Mouse (Mus musculus) ES-Bruce4 (cell line): ENCODE measurements around the gene Cldn8. TPM values are rescaled to one million over a fixed set of nuclear protein-coding genes. Genes with fewer than 3 reads are reported as not detected.

Experiments
- H3K27ac ChIP-seq: 2 replicates; pipeline ENCODE4 v1.5.1; 2012; ENCODE audit warnings: low read length, inconsistent platforms; ENCODE audit not compliant: insufficient read depth
- H3K27me3 ChIP-seq: 2 replicates; pipeline ENCODE4 v1.6.1; 2012; ENCODE audit warnings: mild to moderate bottlenecking, low read length, inconsistent platforms; ENCODE audit not compliant: control insufficient read depth, poor library complexity, insufficient read depth, severe bottlenecking
- H3K36me3 ChIP-seq: 2 replicates; pipeline ENCODE4 v1.6.1; 2012; ENCODE audit warnings: inconsistent platforms, mild to moderate bottlenecking, low read length, moderate library complexity; ENCODE audit not compliant: control insufficient read depth, poor library complexity, insufficient read depth, severe bottlenecking
- H3K4me1 ChIP-seq: one replicate; pipeline ENCODE4 v1.8.1; 2011; ENCODE audit warnings: low read length; ENCODE audit not compliant: control insufficient read depth, insufficient read depth
- H3K4me3 ChIP-seq: 2 replicates; pipeline ENCODE4 v1.5.1; 2011; ENCODE audit warnings: low read depth, mild to moderate bottlenecking, low read length
- H3K9ac ChIP-seq: 2 replicates; pipeline ENCODE4 v1.6.1; 2012; ENCODE audit warnings: low read depth, mild to moderate bottlenecking, inconsistent platforms; ENCODE audit not compliant: poor library complexity, severe bottlenecking
- H3K9me3 ChIP-seq: replicated peaks from 2 replicates; pipeline ENCODE4 v1.6.1; 2012; ENCODE audit warnings: mild to moderate bottlenecking, low read length, inconsistent platforms; ENCODE audit not compliant: control insufficient read depth, poor library complexity, insufficient read depth, severe bottlenecking
- CTCF ChIP-seq: IDR thresholded peaks from one replicate; pipeline ENCODE4 v1.8.1; 2011; ENCODE audit warnings: low read depth, low read length
- EP300 ChIP-seq: IDR thresholded peaks from 2 replicates; pipeline ENCODE4 v1.6.1; 2011; ENCODE audit warnings: low read depth, low read length; ENCODE audit not compliant: insufficient read depth
- POLR2A ChIP-seq: IDR thresholded peaks from one replicate; pipeline ENCODE4 v1.8.1; 2011; ENCODE audit warnings: low read length; ENCODE audit not compliant: insufficient read depth
- polyA plus RNA-seq: library from polyadenylated mRNA; stranded (reverse); fragments of >200 nt; gene quantifications from 2 replicates; pipeline ENCODE4 v1.2.4, GENCODE M21; 2011; ENCODE audit warnings: low read depth; ENCODE audit not compliant: missing spikeins, insufficient read depth, insufficient read length

Gene Cldn8
- polyA plus RNA-seq, 1 experiment, result not detected

DNA sequence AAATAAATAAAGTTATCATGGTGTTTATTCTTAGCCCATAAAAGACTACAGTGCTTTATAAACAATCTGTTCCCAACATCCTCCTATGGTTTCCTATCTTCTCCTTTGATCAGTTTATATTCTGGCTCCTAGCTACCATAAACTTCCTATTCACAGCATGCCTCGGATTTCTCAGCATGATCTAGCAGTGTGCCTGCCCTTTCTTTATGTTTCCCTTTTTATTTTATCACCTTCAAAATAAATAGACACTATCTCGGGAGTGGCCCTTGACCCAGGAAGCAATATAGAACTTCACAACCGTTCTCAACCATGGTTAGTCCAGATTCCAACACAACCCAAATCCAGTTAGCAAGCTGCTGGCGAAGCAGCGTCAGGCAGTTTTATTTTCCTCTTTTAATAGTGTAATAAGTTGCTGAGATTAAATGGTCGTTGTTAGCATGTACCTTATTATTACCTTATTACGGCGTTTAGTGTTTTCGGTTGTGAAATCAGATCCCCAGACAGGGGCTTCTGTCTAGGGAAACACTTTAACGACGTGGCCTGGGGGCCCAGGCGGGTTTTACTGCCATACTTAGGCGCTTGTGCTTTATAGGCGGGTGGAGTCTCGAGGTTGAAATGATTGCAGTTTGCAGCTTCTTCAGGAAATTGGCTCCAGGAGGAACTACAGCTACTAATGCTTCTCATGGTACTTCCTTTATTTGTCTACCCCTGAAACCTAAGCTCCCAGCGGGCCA lies 36.7 kb upstream of the Cldn8 start:
- Histone ChIP-seq H3K36me3 (no peaks in the 10 kb centered on the region), H3K9ac (no peak overlapping the region), H3K4me3 (no peak overlapping the region), H3K27ac (no peak overlapping the region), H3K27me3 (no peaks in the 10 kb centered on the region; the same call in 1 of the 2 replicates), H3K9me3 (no peaks in the 10 kb centered on the region), H3K4me1 (no peaks in the 10 kb centered on the region)
- TF ChIP-seq CTCF, result no peak
- TF ChIP-seq POLR2A, result no peak

DNA sequence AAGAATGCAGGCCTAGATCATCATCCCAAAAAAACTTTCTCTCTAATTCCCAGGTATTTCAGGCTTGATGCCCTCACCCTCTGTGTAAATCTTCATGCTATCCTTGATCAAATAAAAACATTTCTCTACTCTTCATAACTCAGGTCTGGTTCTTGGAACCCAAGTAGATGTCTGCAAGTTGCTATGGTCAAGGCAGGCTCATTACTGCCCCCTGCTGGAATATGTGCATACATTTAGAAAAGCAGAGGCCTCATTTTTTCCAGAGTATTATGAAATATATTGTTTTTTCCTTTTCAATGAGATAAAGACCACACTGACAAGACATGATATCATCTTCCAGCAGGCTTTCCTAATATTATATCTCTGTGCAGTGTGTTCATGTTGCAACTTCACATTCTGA lies 29.8 kb upstream of the Cldn8 start:
- H3K27me3 ChIP-seq, result no peaks in the 10 kb centered on the region
- H3K27ac ChIP-seq, result no peak overlapping the region

DNA sequence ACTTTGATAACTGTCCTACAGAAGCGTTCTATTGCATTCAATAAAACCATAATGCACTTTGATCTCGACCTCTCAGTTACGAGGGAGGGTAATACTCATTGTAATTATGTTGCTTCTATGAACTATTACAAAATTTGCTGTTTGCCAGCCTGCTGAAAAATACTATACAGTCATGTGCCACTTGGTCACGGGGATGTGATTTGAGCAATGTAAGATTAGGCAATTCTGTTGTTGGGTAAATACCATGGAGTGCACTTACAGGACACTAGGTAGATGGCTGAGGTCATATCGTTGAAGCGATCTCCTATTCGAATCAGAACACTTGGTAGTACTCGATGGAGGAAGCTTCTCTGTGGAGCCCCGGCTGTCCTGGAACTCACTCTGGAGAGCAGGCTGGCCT lies 20.4 kb upstream of the Cldn8 start:
- H3K36me3 ChIP-seq, result no peaks in the 10 kb centered on the region
- H3K4me1 ChIP-seq, result no peaks in the 10 kb centered on the region
- no peaks in the 10 kb centered on the region for H3K27me3 ChIP-seq
- no peaks in the 10 kb centered on the region for H3K9me3 ChIP-seq
- H3K27ac ChIP-seq, result no peak overlapping the region
- TF ChIP-seq EP300 (no peak), POLR2A (no peak), CTCF (no peak)
- no peak overlapping the region for H3K4me3 ChIP-seq
- H3K9ac ChIP-seq, result no peak overlapping the region

More for the DNA sequence above, 29.8 kb upstream of the Cldn8 start:
- TF ChIP-seq CTCF (no peak), POLR2A (no peak), EP300 (no peak)
- H3K9ac ChIP-seq, result no peak overlapping the region
- no peaks in the 10 kb centered on the region for H3K36me3 ChIP-seq
- no peaks in the 10 kb centered on the region for H3K9me3 ChIP-seq
- no peak overlapping the region for H3K4me3 ChIP-seq
- H3K4me1 ChIP-seq, result no peaks in the 10 kb centered on the region

DNA sequence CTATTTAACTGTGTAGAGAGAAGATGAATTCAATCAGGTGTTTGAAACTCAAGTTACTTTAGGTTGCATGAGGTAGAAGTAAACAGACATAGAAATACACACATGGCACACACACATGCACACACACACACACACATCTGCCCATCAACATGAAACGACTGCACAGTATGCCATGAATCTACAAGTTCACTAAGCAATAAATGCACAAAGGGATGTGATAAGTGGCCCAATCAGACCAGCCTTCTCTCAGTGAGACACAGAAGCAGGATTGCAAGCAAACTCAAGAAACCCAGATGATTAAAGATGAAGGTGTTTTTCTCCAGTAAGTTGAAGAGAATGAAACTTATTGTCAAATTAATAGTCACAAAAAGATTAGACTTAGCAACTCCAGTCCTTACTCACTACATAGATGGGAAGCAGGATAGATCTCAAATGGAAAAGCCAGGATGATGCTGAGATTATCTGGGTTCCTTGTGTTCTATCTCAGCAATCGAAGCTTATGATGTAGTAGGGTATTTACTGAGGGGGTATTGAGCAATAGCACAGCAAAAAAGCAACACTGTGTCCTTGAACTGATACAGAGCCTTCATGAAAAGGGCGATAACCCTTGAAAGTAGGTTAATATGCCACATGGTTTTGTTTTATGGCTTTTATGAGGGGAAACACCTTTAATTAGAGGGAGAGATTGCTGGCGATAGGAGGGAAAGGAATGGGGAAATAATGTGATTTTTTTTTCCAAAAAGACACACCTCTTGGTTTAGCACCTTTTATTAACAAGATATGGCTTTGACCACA lies 13.1 kb upstream of the Cldn8 start:
- Histone ChIP-seq H3K9me3 (no peaks in the 10 kb centered on the region), H3K27ac (no peak overlapping the region), H3K36me3 (no peaks in the 10 kb centered on the region), H3K9ac (no peak overlapping the region), H3K4me3 (no peak overlapping the region), H3K4me1 (no peaks in the 10 kb centered on the region), H3K27me3 (no peaks in the 10 kb centered on the region)
- no peak for TF ChIP-seq EP300
- TF ChIP-seq POLR2A, result no peak
- TF ChIP-seq CTCF, result no peak

DNA sequence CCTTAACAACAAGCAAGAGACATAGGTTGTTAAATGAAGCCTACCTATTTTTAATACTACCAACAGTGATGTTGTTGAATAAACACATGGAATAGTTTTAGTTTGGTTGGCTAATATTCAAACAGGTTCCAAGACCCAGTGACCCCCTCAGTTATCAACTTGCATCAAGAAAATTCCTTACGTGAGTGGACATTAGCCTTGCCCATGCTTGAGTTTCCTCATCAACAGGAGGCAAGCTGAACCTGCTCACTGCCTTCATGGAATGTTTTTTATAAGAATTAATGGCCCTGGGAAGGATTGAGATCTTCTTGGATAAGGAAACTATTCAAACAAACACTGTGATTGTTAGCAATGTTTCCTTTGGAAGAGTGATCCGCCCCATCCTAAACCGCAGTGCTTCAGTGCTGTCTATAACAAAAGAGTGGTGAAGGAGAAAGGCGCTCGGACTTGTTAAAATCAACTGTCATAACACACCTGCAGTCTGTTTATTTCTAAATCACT lies 10.0 kb upstream of the Cldn8 start:
- H3K9me3 ChIP-seq, result no peaks in the 10 kb centered on the region
- no peaks in the 10 kb centered on the region for H3K36me3 ChIP-seq
- H3K4me3 ChIP-seq, result no peak overlapping the region
- H3K27me3 ChIP-seq, result no peaks in the 10 kb centered on the region
- H3K4me1 ChIP-seq, result no peaks in the 10 kb centered on the region
- TF ChIP-seq EP300 (no peak), POLR2A (no peak), CTCF (no peak)
- H3K9ac ChIP-seq, result no peak overlapping the region
- no peak overlapping the region for H3K27ac ChIP-seq

DNA sequence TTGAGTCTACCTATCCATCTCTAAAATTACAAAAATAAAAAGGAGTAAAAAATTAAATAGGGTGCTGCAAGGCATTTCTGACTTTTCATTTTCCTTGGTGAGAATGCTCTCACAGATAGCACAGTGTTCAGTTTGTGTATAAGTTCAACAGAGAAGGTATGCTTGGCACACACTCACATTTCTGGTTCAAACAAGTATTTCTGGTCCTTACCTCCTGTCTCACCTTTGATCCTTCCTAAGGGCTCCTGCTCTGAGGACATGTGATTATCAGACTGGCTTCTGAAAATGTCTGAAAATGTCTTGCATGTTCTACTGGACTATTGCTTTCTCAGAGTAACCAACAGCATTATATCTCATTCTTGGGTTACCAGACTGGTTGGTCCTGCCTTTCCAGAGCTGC lies 7.2 kb upstream of the Cldn8 start:
- Histone ChIP-seq H3K9ac (no peak overlapping the region), H3K9me3 (no peaks in the 10 kb centered on the region), H3K36me3 (no peaks in the 10 kb centered on the region), H3K27ac (no peak overlapping the region), H3K27me3 (no peaks in the 10 kb centered on the region), H3K4me1 (no peaks in the 10 kb centered on the region), H3K4me3 (no peak overlapping the region)
- no peak for TF ChIP-seq POLR2A
- TF ChIP-seq CTCF, result no peak
- TF ChIP-seq EP300, result no peak
